Mouse (Mus musculus) intestine, embryonic 16.5 days (tissue): Measurements from ENCODE around the gene Ipmk. TPM values are rescaled to one million over a fixed set of nuclear protein-coding genes. Genes with fewer than 3 reads are reported as not detected.

Source experiments
- ATAC-seq: fragments of 200-750 bp; cut with Nextera tagmentation; 2 replicates; pipeline ENCODE4 v1.8.0; 2017; ENCODE audit warnings: moderate TSS enrichment, moderate library complexity
- H3K27ac ChIP-seq: fragments of 300-500 bp; sonication (generic); 2 replicates; pipeline ENCODE4 v1.5.1; 2014; ENCODE audit warnings: mild to moderate bottlenecking, low read length
- H3K27me3 ChIP-seq: fragments of 300-500 bp; sonication (generic); replicated peaks from 2 replicates; pipeline ENCODE4 v1.6.1; 2014; ENCODE audit warnings: low read length, control low read depth, mixed read lengths; ENCODE audit not compliant: control insufficient read depth, insufficient read depth
- H3K36me3 ChIP-seq: fragments of 300-500 bp; sonication (generic); 2 replicates; pipeline ENCODE4 v1.6.1; 2014; ENCODE audit warnings: low read length, control low read depth; ENCODE audit not compliant: control insufficient read depth, insufficient read depth
- H3K4me1 ChIP-seq: fragments of 300-500 bp; sonication (generic); 2 replicates; pipeline ENCODE4 v1.6.1; 2014; ENCODE audit warnings: low read length, control low read depth, mixed read lengths; ENCODE audit not compliant: control insufficient read depth, insufficient read depth
- H3K4me2 ChIP-seq: fragments of 300-500 bp; sonication (generic); 2 replicates; pipeline ENCODE4 v1.6.1; 2014; ENCODE audit warnings: low read depth, low read length, control low read depth
- H3K4me3 ChIP-seq: fragments of 300-500 bp; sonication (generic); 2 replicates; pipeline ENCODE4 v1.5.1; 2014; ENCODE audit warnings: mild to moderate bottlenecking, low read length
- H3K9ac ChIP-seq: fragments of 300-500 bp; sonication (generic); 2 replicates; pipeline ENCODE4 v1.6.1; 2014; ENCODE audit warnings: low read depth, low read length
- H3K9me3 ChIP-seq: fragments of 300-500 bp; sonication (generic); 2 replicates; pipeline ENCODE4 v1.6.1; 2016; ENCODE audit warnings: low read length, control low read depth; ENCODE audit not compliant: control insufficient read depth
- WGBS: fragments of 180-500 bp; shearing (Covaris S2); extraction: QIAGEN DNeasy Blood & Tissue Kit; methylation state at CpG from one replicate; pipeline ENCODE4 v1.1.7; 2014; 5-methylcytosine and 5-hydroxymethylcytosine counted together
- polyA plus RNA-seq: library from polyadenylated mRNA; unstranded; fragments of >200 nt; fragmentation: Nextera tagmentation; extraction: Ambion mirVana; gene quantifications from 2 replicates; pipeline ENCODE4 v1.2.1, GENCODE M21; 2015

Ipmk gene
- polyA plus RNA-seq: 25.4 and 32.6 TPM in 2 replicates

DNA sequence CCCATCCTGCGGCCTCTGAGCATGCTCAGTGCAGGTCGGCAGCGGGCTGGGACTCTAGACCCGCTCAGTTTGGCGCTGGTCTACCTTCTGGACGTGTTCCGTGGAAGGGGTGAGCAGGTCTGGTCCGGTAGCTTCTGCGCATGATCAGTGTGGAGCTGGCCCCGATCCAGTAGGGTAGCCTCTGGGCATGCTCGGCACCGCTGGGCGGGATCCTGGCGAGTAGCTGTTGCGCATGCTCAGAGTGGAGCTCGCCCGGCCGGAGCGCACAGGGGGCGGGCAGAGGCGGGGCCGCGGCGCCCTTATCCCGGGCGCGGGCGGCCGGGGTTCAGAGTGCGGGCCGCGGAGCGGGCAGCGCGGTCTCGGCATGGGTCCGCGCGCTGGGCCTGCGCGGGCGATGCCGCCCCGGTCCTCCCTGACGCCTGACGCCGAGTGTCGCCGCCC lies at the start of gene Ipmk:
TSS of gene Ipmk (plus strand) at position 255 of the 441 bp plus-strand sequence.
- ATAC-seq: peak; percentile 90
- Histone ChIP-seq H3K4me2 (peak within 1 kb of the TSS; percentile 82), H3K9ac (peak within 1 kb of the TSS; percentile 92), H3K4me3 (peak within 1 kb of the TSS; percentile 74), H3K36me3 (no peaks in the 10 kb centered on the region), H3K27me3 (no peaks in the 10 kb centered on the region), H3K9me3 (no peaks in the 10 kb centered on the region), H3K27ac (peak within 1 kb of the TSS; percentile 93), H3K4me1 (peaks cover 28% of the 10 kb centered on the region)
- under 1% methylated on average over 42 of the region's 49 CpGs for WGBS

GRCm38 (mm10) chr10:71300161-71300560 lies 47.4 kb upstream of the Ipmk start:
- H3K9ac ChIP-seq: no peak overlapping the region
- no peaks in the 10 kb centered on the region for H3K9me3 ChIP-seq
- H3K36me3 ChIP-seq: no peaks in the 10 kb centered on the region
- no peak overlapping the region for H3K4me2 ChIP-seq
- WGBS: 74% methylated on average over 16 of the region's 16 CpGs
- no peaks in the 10 kb centered on the region for H3K4me1 ChIP-seq
- H3K27me3 ChIP-seq: no peaks in the 10 kb centered on the region
- ATAC-seq: no peak
- no peak overlapping the region for H3K4me3 ChIP-seq
- no peak overlapping the region for H3K27ac ChIP-seq

- H3K4me3 ChIP-seq: no peak overlapping the region
- WGBS: 24% methylated on average over 5 of the region's 5 CpGs
- no peak overlapping the region for H3K27ac ChIP-seq
- H3K9me3 ChIP-seq: no peaks in the 10 kb centered on the region
- no peak overlapping the region for H3K9ac ChIP-seq
- no peak overlapping the region for H3K4me2 ChIP-seq
- no peaks in the 10 kb centered on the region for H3K27me3 ChIP-seq
- H3K4me1 ChIP-seq: 0 out of 2 replicates have a peak, but pooled peaks cover 2% of the 10 kb centered on the region
- no peak for ATAC-seq
- no peaks in the 10 kb centered on the region for H3K36me3 ChIP-seq
Measured at GRCm38 (mm10) chr10:71302490-71302889, 45.1 kb upstream of the Ipmk start.

DNA sequence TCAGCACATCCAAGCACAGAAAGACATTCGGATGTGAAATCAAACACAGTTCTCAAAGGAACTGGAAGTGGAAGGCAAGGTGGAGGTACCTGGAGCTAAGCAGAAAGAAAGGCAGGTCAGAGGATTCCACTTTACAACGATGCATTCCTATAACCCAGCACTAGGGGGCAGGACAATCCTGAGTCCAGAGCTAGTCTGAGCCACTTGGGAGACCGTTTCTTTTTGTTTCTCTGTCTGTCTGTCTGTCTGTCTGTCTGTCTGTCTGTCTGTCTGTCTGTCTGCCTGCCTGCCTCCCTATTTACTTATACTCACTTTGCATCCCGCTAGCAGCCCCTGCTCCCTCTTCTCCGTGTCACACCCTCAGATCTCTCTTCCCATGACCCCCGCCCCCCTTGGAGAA lies 41.4 kb upstream of the Ipmk start:
- Histone ChIP-seq H3K27me3 (no peaks in the 10 kb centered on the region), H3K4me2 (no peak overlapping the region), H3K9me3 (no peaks in the 10 kb centered on the region), H3K9ac (no peak overlapping the region), H3K4me1 (0 out of 2 replicates have a peak, but pooled peaks cover 2% of the 10 kb centered on the region), H3K36me3 (no peaks in the 10 kb centered on the region), H3K27ac (no peak overlapping the region), H3K4me3 (peak overlapping the region; percentile 14)
- ATAC-seq: no peak; the same call in 1 of the 2 replicates
- WGBS: 21% methylated on average over 6 of the region's 6 CpGs

- 0 out of 2 replicates have a peak, but pooled peaks cover 2% of the 10 kb centered on the region for H3K4me1 ChIP-seq
- no peaks in the 10 kb centered on the region for H3K27me3 ChIP-seq
- H3K4me2 ChIP-seq: no peak overlapping the region
- no peaks in the 10 kb centered on the region for H3K36me3 ChIP-seq
- H3K9ac ChIP-seq: no peak overlapping the region
- ATAC-seq: no peak
- no peak overlapping the region for H3K27ac ChIP-seq
- 73% methylated on average over 6 of the region's 6 CpGs for WGBS
- H3K4me3 ChIP-seq: no peak overlapping the region
- H3K9me3 ChIP-seq: no peaks in the 10 kb centered on the region
Measured at GRCm38 (mm10) chr10:71306759-71307158, 40.8 kb upstream of the Ipmk start.

DNA sequence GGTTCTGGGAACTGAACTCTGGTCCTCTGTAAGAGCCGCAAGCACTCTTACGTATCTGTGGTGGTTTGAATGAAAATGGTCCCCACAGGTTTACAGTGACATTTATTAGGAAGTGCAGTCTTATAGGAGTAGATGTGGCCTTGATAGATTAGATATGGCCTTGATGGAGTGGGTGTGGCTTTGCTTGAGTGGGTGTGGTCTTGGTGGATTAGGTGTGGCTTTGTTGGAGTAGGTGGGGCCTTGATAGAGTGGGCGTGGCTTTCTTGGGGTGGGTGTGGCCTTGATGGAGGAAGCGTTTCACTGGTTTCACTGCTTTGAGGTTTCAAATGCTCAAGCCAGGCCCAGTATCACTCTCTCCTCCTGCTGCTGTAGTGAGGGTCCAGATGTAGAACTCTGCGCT lies 39.4 kb upstream of the Ipmk start:
- WGBS: 91% methylated on average over 5 of the region's 5 CpGs
- Histone ChIP-seq H3K4me3 (no peak overlapping the region), H3K27ac (no peak overlapping the region), H3K9me3 (no peaks in the 10 kb centered on the region), H3K4me2 (no peak overlapping the region), H3K36me3 (no peaks in the 10 kb centered on the region), H3K27me3 (no peaks in the 10 kb centered on the region), H3K9ac (no peak overlapping the region), H3K4me1 (0 out of 2 replicates have a peak, but pooled peaks cover 2% of the 10 kb centered on the region)
- no peak for ATAC-seq

GRCm38 (mm10) chr10:71310288-71310687 lies 37.3 kb upstream of the Ipmk start:
- H3K9me3 ChIP-seq: no peaks in the 10 kb centered on the region
- no peak overlapping the region for H3K9ac ChIP-seq
- no peak overlapping the region for H3K4me2 ChIP-seq
- no peak overlapping the region for H3K27ac ChIP-seq
- no peak overlapping the region for H3K4me3 ChIP-seq
- 0 out of 2 replicates have a peak, but pooled peaks cover 2% of the 10 kb centered on the region for H3K4me1 ChIP-seq
- no peaks in the 10 kb centered on the region for H3K27me3 ChIP-seq
- 58% methylated on average over 3 of the region's 3 CpGs for WGBS
- no peak for ATAC-seq
- no peaks in the 10 kb centered on the region for H3K36me3 ChIP-seq

DNA sequence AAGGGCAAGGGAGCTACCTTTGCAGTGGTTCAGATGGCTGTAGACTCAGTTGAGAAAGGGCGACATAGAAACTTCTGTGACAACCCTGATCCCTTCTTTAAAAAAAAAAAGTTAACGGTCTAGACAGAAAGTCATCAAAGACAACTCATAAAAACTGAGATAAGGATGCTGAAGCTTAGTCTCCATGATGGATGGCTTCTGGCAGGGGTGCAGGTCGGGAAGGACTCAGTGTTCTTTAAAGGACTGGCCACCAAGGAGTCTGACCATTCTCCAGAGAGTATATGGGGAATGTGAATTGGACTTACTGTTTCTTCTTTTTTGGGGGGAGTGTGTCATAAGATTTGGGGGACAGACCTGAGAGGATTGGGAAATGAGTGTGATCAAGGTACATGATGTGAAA lies 33.0 kb upstream of the Ipmk start:
- no peak for ATAC-seq
- no peaks in the 10 kb centered on the region for H3K36me3 ChIP-seq
- WGBS: 64% methylated on average over 3 of the region's 3 CpGs

DNA sequence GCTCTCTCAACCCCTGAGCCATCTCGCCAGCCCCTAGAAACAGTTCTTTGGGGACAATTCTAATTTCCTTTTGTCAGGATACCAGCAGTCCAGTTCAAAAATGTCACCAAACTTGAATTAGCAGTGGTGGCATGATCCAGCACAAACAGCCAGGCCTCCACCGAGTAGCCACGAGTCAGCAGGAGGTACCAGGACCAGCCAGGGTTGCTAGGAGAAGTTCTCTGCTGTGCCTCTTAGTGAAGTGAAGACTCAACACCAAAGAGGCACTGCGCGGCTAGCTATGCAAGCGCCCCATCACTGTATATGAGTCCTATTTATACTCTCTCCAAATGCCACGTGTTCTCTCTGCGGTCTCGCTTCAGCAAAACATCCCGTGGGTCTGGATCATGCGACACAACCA lies 31.5 kb upstream of the Ipmk start:
- no peak for ATAC-seq
- no peaks in the 10 kb centered on the region for H3K27me3 ChIP-seq
- H3K9ac ChIP-seq: no peak overlapping the region
- no peak overlapping the region for H3K4me3 ChIP-seq
- H3K4me1 ChIP-seq: no peaks in the 10 kb centered on the region
- H3K36me3 ChIP-seq: no peaks in the 10 kb centered on the region
- H3K9me3 ChIP-seq: no peaks in the 10 kb centered on the region
- WGBS: 73% methylated on average over 11 of the region's 11 CpGs
- no peak overlapping the region for H3K27ac ChIP-seq
- no peak overlapping the region for H3K4me2 ChIP-seq

More for the DNA sequence above, 33.0 kb upstream of the Ipmk start:
- no peaks in the 10 kb centered on the region for H3K9me3 ChIP-seq
- H3K4me3 ChIP-seq: no peak overlapping the region
- no peak overlapping the region for H3K4me2 ChIP-seq
- H3K27me3 ChIP-seq: no peaks in the 10 kb centered on the region
- no peaks in the 10 kb centered on the region for H3K4me1 ChIP-seq
- no peak overlapping the region for H3K9ac ChIP-seq
- H3K27ac ChIP-seq: no peak overlapping the region

DNA sequence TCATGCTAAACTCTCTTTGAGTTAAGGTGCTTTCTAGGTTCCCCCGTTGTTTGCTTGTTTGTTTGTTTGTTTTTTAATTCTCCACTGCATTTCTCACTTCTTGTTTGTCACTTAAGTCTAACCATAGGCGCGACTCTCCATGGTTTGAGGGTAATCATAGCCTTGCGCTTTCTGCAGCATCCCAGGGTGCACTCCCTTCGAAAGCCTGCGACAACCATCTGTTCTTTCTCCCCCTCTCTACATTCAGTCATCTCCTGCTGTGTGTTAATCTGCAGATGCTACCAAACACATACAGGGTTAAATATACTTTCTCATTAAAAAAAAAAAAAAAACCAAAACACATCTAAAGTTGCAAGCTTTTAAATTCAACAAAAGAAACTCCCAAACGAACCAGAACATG lies 31.1 kb upstream of the Ipmk start:
- Histone ChIP-seq H3K4me2 (no peak overlapping the region), H3K4me1 (no peaks in the 10 kb centered on the region), H3K36me3 (no peaks in the 10 kb centered on the region), H3K9ac (no peak overlapping the region), H3K9me3 (no peaks in the 10 kb centered on the region), H3K27me3 (no peaks in the 10 kb centered on the region), H3K4me3 (no peak overlapping the region), H3K27ac (no peak overlapping the region)
- ATAC-seq: no peak
- WGBS: 60% methylated on average over 7 of the region's 7 CpGs
